In the genomic region with DNA sequence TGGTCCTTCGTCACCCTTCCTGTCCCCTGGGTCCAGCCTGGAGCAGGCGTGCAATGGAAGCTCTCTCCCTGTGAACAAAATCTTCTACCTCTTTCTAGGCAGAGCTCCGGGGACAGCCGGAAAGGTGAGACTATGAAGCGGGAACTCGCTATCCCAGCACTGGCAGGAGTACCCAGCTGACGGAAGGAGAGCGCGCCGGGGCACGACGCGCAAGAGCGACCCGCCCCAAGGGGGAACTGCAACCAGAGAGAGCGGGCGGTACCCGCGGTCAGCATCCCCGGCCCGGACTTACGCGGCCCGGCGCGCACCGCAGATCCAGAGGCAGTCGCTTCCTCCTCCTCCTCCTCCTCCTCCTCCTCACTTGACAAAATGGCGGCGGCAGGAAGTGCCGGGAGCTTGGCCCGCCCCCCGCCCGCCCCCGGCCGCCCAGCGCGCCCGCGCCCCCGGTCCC, we compare ENCODE assay signal across 8 mouse cellular contexts. TPM values are rescaled to one million over a fixed set of nuclear protein-coding genes. Genes with fewer than 3 reads are reported as not detected.
DNase-seq lines count a peak whose midpoint lies in the region; ATAC-seq and TF ChIP-seq lines count a peak whose summit lies in the region.

No protein-coding gene starts in this region.

- peaks cover 10 to 12% of the 10 kb centered on the region in 2 experiments for H3K4me1 ChIP-seq in MEL (ENCODE audit: control insufficient read depth in 1 of 2, insufficient read depth in 2 of 2, low read length in 2 of 2)
- peaks cover 24% of the 10 kb centered on the region for H3K4me1 ChIP-seq in forebrain, embryonic 16.5 days (replicated peaks; ENCODE audit: control insufficient read depth, insufficient read depth, low read length)

- TF ChIP-seq POLR2A in MEL (IDR thresholded peaks at IDR 0.05; ENCODE audit: control insufficient read depth in 1 of 2, insufficient read depth in 1 of 2, low read depth in 1 of 2, low read length in 2 of 2, poor library complexity in 1 of 2), result no peak

- intact Hi-C loops in heart, postnatal 36 days (cut with DNase I), result loop anchor here (2.0 kb wide), 1 partner anchor 37 kb away; a partner anchor contains a TSS

- no peaks in the 10 kb centered on the region for H3K27me3 ChIP-seq in MEL (ENCODE audit: control insufficient read depth in 1 of 2, insufficient read depth in 2 of 2, low read length in 2 of 2)
- no peaks in the 10 kb centered on the region for H3K27me3 ChIP-seq in forebrain, embryonic 16.5 days (replicated peaks; ENCODE audit: control insufficient read depth, insufficient read depth, low read length)

- under 1% methylated on average over 21 of the region's 41 CpGs for WGBS in forebrain, embryonic 16.5 days

- peaks cover 0 to 40% of the 10 kb centered on the region in 2 experiments; a peak in 2 of 4 replicates for H3K36me3 ChIP-seq in MEL (ENCODE audit: control insufficient read depth in 1 of 2, insufficient read depth in 2 of 2, low read length in 2 of 2)
- H3K36me3 ChIP-seq in forebrain, embryonic 16.5 days (ENCODE audit: control insufficient read depth, insufficient read depth), result no peaks in the 10 kb centered on the region

- no peak for TF ChIP-seq RAD21 in MEL (IDR thresholded peaks at IDR 0.05; ENCODE audit: low read depth, low read length)

- H3K79me2 ChIP-seq in MEL (ENCODE audit: control insufficient read depth, insufficient read depth, low read length, poor library complexity), result peaks cover 58% of the 10 kb centered on the region

- ATAC-seq in forebrain, embryonic 16.5 days, result peak; percentile 73

- H3K27ac ChIP-seq in MEL (ENCODE audit: control insufficient read depth, low read depth, low read length), result peak overlapping the region; percentile 84
- H3K27ac ChIP-seq in forebrain, embryonic 16.5 days (ENCODE audit: low read length), result peak overlapping the region; percentile 100

- H3K4me3 ChIP-seq in MEL (ENCODE audit: control insufficient read depth in 1 of 2, insufficient read depth in 1 of 2, low read depth in 2 of 2, low read length in 2 of 2), result peak overlapping the region; percentile 67 to 69
- H3K4me3 ChIP-seq in forebrain, embryonic 16.5 days (replicated peaks; ENCODE audit: low read length), result peak overlapping the region; percentile 95

- peak overlapping the region; percentile 87 for H3K4me2 ChIP-seq in forebrain, embryonic 16.5 days (ENCODE audit: low read length)

- no peak for TF ChIP-seq CTCF in MEL (IDR thresholded peaks at IDR 0.05 in 2 of 3, conservative IDR thresholded peaks at IDR 0.05 in 1 of 3; ENCODE audit: control insufficient read depth in 1 of 3, insufficient read depth in 1 of 3, low read depth in 2 of 3, low read length in 3 of 3, poor library complexity in 1 of 3, severe bottlenecking in 1 of 3)

- peak; percentile 78 for DNase-seq in MEL (ENCODE audit: low read depth, low spot score)
- DNase-seq in cerebellum, adult 11 months, result peak; percentile 47
- peak; percentile 56 to 75 for DNase-seq in heart, postnatal 36 days
- DNase-seq in layer of hippocampus, adult 8-10 months (ENCODE audit: low spot score in 2 of 2), result peak; percentile 27 to 33
- DNase-seq in lung, postnatal 10 days, result peak; percentile 65
- DNase-seq in ovary, postnatal 10 days (ENCODE audit: low spot score), result peak; percentile 23
- peak; percentile 50 for DNase-seq in thymus, postnatal 10 days (ENCODE audit: low spot score in 2 of 2)

- peak overlapping the region; percentile 89 for H3K9ac ChIP-seq in MEL (ENCODE audit: control insufficient read depth, low read depth, low read length, poor library complexity, severe bottlenecking)
- H3K9ac ChIP-seq in forebrain, embryonic 16.5 days (replicated peaks; ENCODE audit: low read depth, low read length), result peak overlapping the region; percentile 97

- no peak for TF ChIP-seq EP300 in MEL (IDR thresholded peaks at IDR 0.05; ENCODE audit: low read depth in 1 of 2, low read length in 2 of 2)

- no peaks in the 10 kb centered on the region for H3K9me3 ChIP-seq in MEL (replicated peaks; ENCODE audit: insufficient read depth, low read length)
- no peaks in the 10 kb centered on the region for H3K9me3 ChIP-seq in forebrain, embryonic 16.5 days (ENCODE audit: control insufficient read depth, low read length)

TF ChIP-seq in MEL, 35 proteins besides CTCF, POLR2A, EP300 and RAD21:
- TF ChIP-seq MYC (IDR thresholded peaks at IDR 0.05; ENCODE audit: low read depth, low read length), result no peak
- 0 out of 2 replicates have a peak, but pooled peaks have one; percentile 13 for TF ChIP-seq TCF12 (IDR thresholded peaks at IDR 0.05; ENCODE audit: low read depth, low read length)
- TF ChIP-seq GABPA (IDR thresholded peaks at IDR 0.05; ENCODE audit: low read depth, low read length), result no peak
- peak; percentile 46 for TF ChIP-seq ELF1 (IDR thresholded peaks at IDR 0.05; ENCODE audit: low read depth, low read length)
- TF ChIP-seq HCFC1 (IDR thresholded peaks at IDR 0.05; ENCODE audit: low read depth, low read length), result peak; percentile 55

RNA-seq across cellular contexts. Expression of a gene that starts 0.7 kb away (rescaled TPM):
- total RNA-seq in MEL (2012; rRNA removed), result 12.3 and 18.3 TPM in 2 replicates
- 10 to 100 TPM in 1 of 2 experiments, not detected in 1; 91.4 TPM for polyA plus RNA-seq in MEL (2012; ENCODE audit: insufficient read depth in 1 of 2, insufficient read length in 2 of 2, low read depth in 1 of 2, low replicate concordance in 2 of 2, missing spikeins in 1 of 2)
- polyA plus RNA-seq in forebrain, embryonic 16.5 days (2015; fragmentation: Nextera tagmentation; extraction: Ambion mirVana), result 82.2 and 83.8 TPM in 2 replicates
- 10 to 100 TPM; 52.3 to 55.0 TPM for total RNA-seq in heart, postnatal 36 days (2021)
- 100 to 1,000 TPM in 3 of 4 experiments, 10 to 100 TPM in 1; 94.2 to 132 (median 105) TPM for total RNA-seq in layer of hippocampus, adult 8-10 months (2022)

RNA-seq across cellular contexts. Expression of a gene that starts 37.2 kb away (rescaled TPM):
- 80.3 and 101 TPM in 2 replicates for total RNA-seq in MEL (2012; rRNA removed)
- 100 to 1,000 TPM in 1 of 2 experiments, 10 to 100 TPM in 1; 77.9 to 127 TPM for polyA plus RNA-seq in MEL (2012; ENCODE audit: insufficient read depth in 1 of 2, insufficient read length in 2 of 2, low read depth in 1 of 2, low replicate concordance in 2 of 2, missing spikeins in 1 of 2)
- polyA plus RNA-seq in forebrain, embryonic 16.5 days (2015; fragmentation: Nextera tagmentation; extraction: Ambion mirVana), result 112 and 123 TPM in 2 replicates
- total RNA-seq in heart, postnatal 36 days (2021), result 10 to 100 TPM; 37.3 to 50.4 TPM
- total RNA-seq in layer of hippocampus, adult 8-10 months (2022), result 100 to 1,000 TPM in 3 of 4 experiments, 10 to 100 TPM in 1; 94.2 to 118 (median 109) TPM

Comparison
In these comparisons a context has a peak if more than half of its experiments do, and no peak if none do; other contexts are left out.
1. Peak in every context shown above with its lines: DNase-seq, ATAC-seq, H3K4me3 ChIP-seq and H3K27ac ChIP-seq.
2. DNase-seq: peak in every context shown above with its lines; median percentile 78 in MEL; 66 in heart, postnatal 36 days; 65 in lung, postnatal 10 days; 50 in thymus, postnatal 10 days; 47 in cerebellum, adult 11 months; 30 in layer of hippocampus, adult 8-10 months; 23 in ovary, postnatal 10 days.